Mouse (Mus musculus) G1E (cell line): Measurements from ENCODE around the gene Espnl.

ENCODE experiments used
- CTCF ChIP-seq: IDR thresholded peaks from 2 replicates; pipeline ENCODE4 v1.5.1; 2012; ENCODE audit warnings: low read depth, low read length, inconsistent platforms, mixed read lengths
- GATA1 ChIP-seq: IDR thresholded peaks from 2 replicates; pipeline ENCODE4 v1.6.1; 2012; ENCODE audit warnings: borderline replicate concordance, low read length, inconsistent platforms, mixed read lengths

DNA sequence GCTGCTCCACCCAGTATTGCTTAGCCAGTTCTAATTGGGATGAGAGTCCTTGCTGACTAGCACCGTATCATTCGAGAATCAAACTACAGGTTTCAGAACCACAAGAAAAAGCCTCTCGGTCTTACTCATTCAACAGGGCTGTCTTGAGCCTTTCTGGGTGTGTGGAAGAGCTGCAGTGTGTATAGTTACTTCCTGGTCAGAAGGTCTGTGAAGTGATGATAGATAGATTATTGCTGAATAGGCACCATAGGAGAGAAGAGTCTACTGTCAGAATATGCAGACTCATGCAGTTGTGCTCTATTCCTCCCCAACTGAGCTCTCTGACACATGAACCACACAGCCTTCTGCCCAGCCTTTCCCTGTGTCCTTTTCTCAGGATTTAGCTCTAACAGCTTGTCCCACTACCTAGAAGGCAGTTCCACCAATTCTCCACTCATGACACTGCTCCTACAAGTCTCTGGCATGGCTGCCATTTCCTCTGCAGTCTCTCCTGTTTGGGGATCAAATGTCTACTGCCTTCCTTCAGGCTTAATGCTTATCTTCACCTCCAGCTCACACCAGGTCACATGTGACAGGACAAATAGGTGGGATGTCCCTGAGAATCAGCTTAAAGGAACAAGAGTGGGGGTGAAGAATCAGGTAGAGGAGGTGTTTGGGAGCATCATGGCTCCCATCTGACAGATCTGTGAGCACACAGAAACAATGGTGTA is 43.3 kb upstream of the Espnl start:
- TF ChIP-seq CTCF, result no peak
- TF ChIP-seq GATA1, result no peak
